Mouse (Mus musculus) kidney, adult 2 months (tissue): ENCODE data around the gene Gm37240.

Experiments used
- CTCF ChIP-seq: fragments of 200-500 bp; conservative IDR thresholded peaks from 2 replicates; pipeline ENCODE4 v1.5.1; 2011; ENCODE audit warnings: low read depth, mild to moderate bottlenecking, control low read depth, low read length, moderate library complexity, mixed read lengths; ENCODE audit not compliant: insufficient read depth, insufficient read length
- POLR2A ChIP-seq: fragments of 200-500 bp; IDR thresholded peaks from one replicate; pipeline ENCODE4 v1.6.1; 2011; ENCODE audit warnings: low read depth, low read length, control low read depth

GRCm38 (mm10) chr3:84814157-84814761, 1073.1 kb downstream of the Gm37240 start:
- TF ChIP-seq CTCF (no peak), POLR2A (peak; percentile 43)
